Mouse (Mus musculus) thymus, adult 2 months (tissue): ENCODE results near the gene Topbp1.

Source experiments
- CTCF ChIP-seq: fragments of 200-500 bp; IDR thresholded peaks from 2 replicates; pipeline ENCODE4 v1.5.1; 2012; ENCODE audit warnings: mild to moderate bottlenecking, control low read depth, low read length, moderate library complexity, borderline replicate concordance; ENCODE audit not compliant: control insufficient read depth, poor library complexity, insufficient read depth; ENCODE audit errors: extremely low read depth
- POLR2A ChIP-seq: fragments of 200-500 bp; IDR thresholded peaks from 2 replicates; pipeline ENCODE4 v1.6.1; 2012; ENCODE audit warnings: mild to moderate bottlenecking, low read length, control low read depth, moderate library complexity; ENCODE audit not compliant: control insufficient read depth, poor library complexity, insufficient read depth; ENCODE audit errors: extremely low read depth

DNA sequence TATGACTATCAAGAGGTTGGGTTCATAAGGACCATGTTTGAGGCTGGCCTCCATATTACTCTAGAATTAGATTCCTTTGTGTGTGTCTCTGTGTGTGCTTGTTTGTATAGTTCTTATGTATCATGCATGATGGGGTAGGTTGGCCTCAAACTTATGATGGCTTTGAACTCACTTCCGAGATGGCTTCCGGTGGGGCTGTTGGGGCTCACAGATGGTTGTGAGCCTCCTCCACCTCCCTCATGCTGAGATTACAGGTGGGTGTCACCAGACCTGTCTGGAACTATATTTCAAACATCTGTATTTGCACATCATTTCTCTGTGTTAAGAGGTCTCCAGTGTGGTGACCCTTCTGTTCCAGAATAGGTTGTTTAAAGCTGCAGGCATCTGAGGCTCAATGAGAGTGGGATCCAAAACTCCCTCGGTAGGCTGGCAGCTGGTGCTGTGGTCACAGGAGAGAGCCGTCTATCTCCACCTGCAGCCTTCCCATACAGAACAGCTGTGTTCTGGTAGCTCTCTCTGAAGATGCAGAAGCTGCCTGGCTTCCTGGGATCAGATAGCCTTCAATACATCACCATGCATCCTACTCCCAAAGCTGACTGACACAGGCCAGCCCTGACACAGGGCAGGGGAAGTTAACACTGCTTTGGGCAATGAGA is 79.3 kb downstream of the Topbp1 start:
- no peak for TF ChIP-seq POLR2A
- TF ChIP-seq CTCF = no peak
